Mouse (Mus musculus) left cerebral cortex, adult 2 months (tissue): ENCODE measurements at regions not wholly inside any gene's neighbourhood (a gene's known extent, or its start where the extent isn't known, plus 50 kb on each side); places are given as distances from the start of the nearest gene placed in this dataset.

Experiments used
- DNase-seq, 2 experiments: peaks; one replicate each; pipeline ENCODE4 v3.0.0; 2021 to 2022; ENCODE audit warnings: low spot score in 2 of 2, mixed read lengths in 1 of 2; ENCODE audit errors: extremely low spot score in 1 of 2
- H3K27ac ChIP-seq: fragments of 200-600 bp; 2 replicates; pipeline ENCODE4 v1.8.1; 2022
- H3K4me3 ChIP-seq: fragments of 200-600 bp; 2 replicates; pipeline ENCODE4 v1.8.1; 2022
- CTCF ChIP-seq: fragments of 200-600 bp; IDR thresholded peaks from 2 replicates; pipeline ENCODE4 v1.8.1; 2022; ENCODE audit warnings: antibody characterized with exemption, mild to moderate bottlenecking, moderate library complexity
- intact Hi-C: fragments of 180-260 bp; cut with DNase I; formaldehyde crosslinking; loops from one replicate; pipeline ENCODE4 v1.15.1; 2025

- no peak overlapping the region for H3K27ac ChIP-seq
- no peak overlapping the region for H3K4me3 ChIP-seq
- intact Hi-C loops: no loop called here
- TF ChIP-seq CTCF: no peak
- DNase-seq: no peak
Measured at GRCm38 (mm10) chr9:101306408-101306935, 54.9 kb upstream of the Ppp2r3a start.

DNA sequence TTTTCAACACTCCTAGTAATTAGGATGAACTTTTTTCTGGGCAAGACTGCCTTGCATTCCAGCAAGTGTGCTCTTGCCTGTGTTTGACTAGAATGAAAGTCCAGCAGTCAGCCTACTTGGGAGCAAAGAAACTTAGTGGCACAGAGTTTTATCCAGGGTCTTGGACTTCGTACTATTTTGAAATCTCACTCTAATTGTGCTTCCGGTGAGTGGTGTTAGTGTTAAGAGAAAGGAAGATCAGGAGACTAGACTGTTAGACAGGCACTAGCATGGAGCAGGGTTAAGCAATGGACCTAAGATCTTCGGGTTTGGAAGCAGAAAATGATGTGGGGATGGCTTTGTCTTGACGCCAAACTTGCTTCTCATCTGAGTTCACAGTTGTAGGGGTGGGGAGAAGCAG is 54.1 kb upstream of the Ppp2r3a start:
- no peak overlapping the region for H3K27ac ChIP-seq
- TF ChIP-seq CTCF: no peak
- no peak for DNase-seq
- no peak overlapping the region for H3K4me3 ChIP-seq
- intact Hi-C loops: no loop called here
